ENCODE assay signal across 8 mouse cellular contexts in the genomic region with DNA sequence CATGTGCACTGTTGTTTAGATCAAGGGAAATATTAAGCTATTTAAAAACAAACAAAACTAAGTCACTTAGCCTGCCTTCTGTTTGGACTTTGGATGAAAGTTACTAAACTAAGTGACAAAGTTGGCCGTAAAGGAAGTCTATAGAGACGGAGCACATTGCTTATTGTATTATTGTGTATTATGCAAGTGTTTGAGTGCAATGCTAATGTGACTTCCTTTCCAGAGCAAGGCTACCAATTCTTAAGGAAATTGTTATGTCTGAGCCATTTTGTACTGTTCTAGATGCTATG. TPM values are rescaled to one million over a fixed set of nuclear protein-coding genes. Genes with fewer than 3 reads are reported as not detected.
DNase-seq lines count a peak whose midpoint lies in the region; ATAC-seq lines count a peak whose summit lies in the region.

No protein-coding gene starts in this region.

- H3K4me3 ChIP-seq in kidney, embryonic 15.5 days (replicated peaks): peak overlapping the region; percentile 66
- peak overlapping the region; percentile 63 for H3K4me3 ChIP-seq in embryonic facial prominence, embryonic 13.5 days
- H3K4me3 ChIP-seq in intestine, embryonic 14.5 days (ENCODE audit: low read depth, low read length): peak overlapping the region; percentile 65
- H3K4me3 ChIP-seq in midbrain, embryonic 16.5 days (ENCODE audit: low read depth, low read length): peak overlapping the region; percentile 59

- peak overlapping the region; percentile 85 for H3K4me2 ChIP-seq in kidney, embryonic 15.5 days
- H3K4me2 ChIP-seq in embryonic facial prominence, embryonic 13.5 days: peak overlapping the region; percentile 68
- peak overlapping the region; percentile 72 for H3K4me2 ChIP-seq in intestine, embryonic 14.5 days (ENCODE audit: low read length)
- H3K4me2 ChIP-seq in midbrain, embryonic 16.5 days (ENCODE audit: low read length): peak overlapping the region; percentile 79

- 0 out of 2 replicates have a peak, but pooled peaks cover 5% of the 10 kb centered on the region for H3K27me3 ChIP-seq in kidney, embryonic 15.5 days
- 0 out of 2 replicates have a peak, but pooled peaks cover 3% of the 10 kb centered on the region for H3K27me3 ChIP-seq in embryonic facial prominence, embryonic 13.5 days
- no peaks in the 10 kb centered on the region for H3K27me3 ChIP-seq in intestine, embryonic 14.5 days (replicated peaks; ENCODE audit: control insufficient read depth, insufficient read depth, low read length)
- no peaks in the 10 kb centered on the region; the same call in 1 of the 2 replicates for H3K27me3 ChIP-seq in midbrain, embryonic 16.5 days (ENCODE audit: control insufficient read depth, insufficient read depth, low read depth, low read length)

- H3K4me1 ChIP-seq in kidney, embryonic 15.5 days: no peaks in the 10 kb centered on the region
- peaks cover 9% of the 10 kb centered on the region; the same call in 1 of the 2 replicates for H3K4me1 ChIP-seq in embryonic facial prominence, embryonic 13.5 days
- H3K4me1 ChIP-seq in intestine, embryonic 14.5 days (replicated peaks; ENCODE audit: control insufficient read depth, insufficient read depth, low read length): peaks cover 5% of the 10 kb centered on the region; the same call in 1 of the 2 replicates
- H3K4me1 ChIP-seq in midbrain, embryonic 16.5 days (ENCODE audit: control insufficient read depth, insufficient read depth, low read length): 0 out of 2 replicates have a peak, but pooled peaks cover 3% of the 10 kb centered on the region

- no peaks in the 10 kb centered on the region for H3K36me3 ChIP-seq in kidney, embryonic 15.5 days
- no peaks in the 10 kb centered on the region for H3K36me3 ChIP-seq in embryonic facial prominence, embryonic 13.5 days
- no peaks in the 10 kb centered on the region for H3K36me3 ChIP-seq in intestine, embryonic 14.5 days (ENCODE audit: control insufficient read depth, insufficient read depth, low read length)
- no peaks in the 10 kb centered on the region for H3K36me3 ChIP-seq in midbrain, embryonic 16.5 days (ENCODE audit: control insufficient read depth, insufficient read depth, low read length)

- H3K9me3 ChIP-seq in kidney, embryonic 15.5 days (replicated peaks): no peaks in the 10 kb centered on the region
- H3K9me3 ChIP-seq in embryonic facial prominence, embryonic 13.5 days: no peaks in the 10 kb centered on the region
- no peaks in the 10 kb centered on the region for H3K9me3 ChIP-seq in intestine, embryonic 14.5 days (ENCODE audit: control insufficient read depth, low read length)
- H3K9me3 ChIP-seq in midbrain, embryonic 16.5 days (replicated peaks; ENCODE audit: control insufficient read depth, low read length, poor library complexity, severe bottlenecking): no peaks in the 10 kb centered on the region

- no peak for ATAC-seq in kidney, embryonic 15.5 days (replicated peaks; ENCODE audit: low FRiP score)
- no peak for ATAC-seq in embryonic facial prominence, embryonic 13.5 days (ENCODE audit: insufficient number of reproducible peaks, insufficient read depth, low FRiP score, low TSS enrichment, low read depth)
- no peak for ATAC-seq in intestine, embryonic 14.5 days (replicated peaks; ENCODE audit: low FRiP score, low TSS enrichment, low read depth)
- ATAC-seq in midbrain, embryonic 16.5 days: no peak

- H3K27ac ChIP-seq in kidney, embryonic 15.5 days: no peak overlapping the region
- H3K27ac ChIP-seq in embryonic facial prominence, embryonic 13.5 days: peak overlapping the region; percentile 89; the same call in 1 of the 2 replicates
- peak overlapping the region; percentile 79; the same call in 1 of the 2 replicates for H3K27ac ChIP-seq in intestine, embryonic 14.5 days (ENCODE audit: low read depth)
- H3K27ac ChIP-seq in midbrain, embryonic 16.5 days (ENCODE audit: low read length): no peak overlapping the region

- DNase-seq in kidney, adult 8-10 months: no peak
- no peak for DNase-seq in intestine, embryonic 14.5 days (ENCODE audit: low spot score)
- no peak for DNase-seq in frontal cortex, postnatal 10 days (ENCODE audit: low spot score in 2 of 2)
- no peak for DNase-seq in ovary, postnatal 14 days (ENCODE audit: low spot score)
- DNase-seq in layer of hippocampus, postnatal 14 days (ENCODE audit: low spot score in 2 of 2): no peak

- WGBS in kidney, embryonic 15.5 days: 60% methylated on average over 2 of the region's 2 CpGs
- 55% methylated on average over 2 of the region's 2 CpGs for WGBS in embryonic facial prominence, embryonic 13.5 days
- WGBS in intestine, embryonic 14.5 days: 40% methylated on average over 2 of the region's 2 CpGs
- 55% methylated on average over 2 of the region's 2 CpGs for WGBS in midbrain, embryonic 16.5 days

- H3K9ac ChIP-seq in kidney, embryonic 15.5 days: no peak overlapping the region
- H3K9ac ChIP-seq in embryonic facial prominence, embryonic 13.5 days: peak overlapping the region; percentile 77
- peak overlapping the region; percentile 29; the same call in 1 of the 2 replicates for H3K9ac ChIP-seq in intestine, embryonic 14.5 days (ENCODE audit: low read length)
- no peak overlapping the region for H3K9ac ChIP-seq in midbrain, embryonic 16.5 days (ENCODE audit: low read depth, low read length)

RNA-seq across cellular contexts. Expression of gene Mef2c, which starts 21.8 kb away (rescaled TPM):
- polyA plus RNA-seq in kidney, embryonic 15.5 days (2015; fragmentation: Nextera tagmentation; extraction: Ambion mirVana): 53.6 and 60.4 TPM in 2 replicates
- polyA plus RNA-seq in embryonic facial prominence, embryonic 13.5 days (2015; fragmentation: Nextera tagmentation; extraction: Ambion mirVana): 169 and 192 TPM in 2 replicates
- polyA plus RNA-seq in intestine, embryonic 14.5 days (2014; fragmentation: Nextera tagmentation; extraction: Ambion mirVana): 42.8 and 43.1 TPM in 2 replicates
- polyA plus RNA-seq in midbrain, embryonic 16.5 days (2015; fragmentation: Nextera tagmentation; extraction: Ambion mirVana): 35.9 and 41.3 TPM in 2 replicates
- total RNA-seq in layer of hippocampus, postnatal 14 days (2021): 10 to 100 TPM; 89.5 to 92.8 TPM

Comparison
In these comparisons a context has a peak if more than half of its experiments do, and no peak if none do; other contexts are left out.
1. H3K27ac ChIP-seq: peak in embryonic facial prominence, embryonic 13.5 days (single experiment) and intestine, embryonic 14.5 days (single experiment); none in kidney, embryonic 15.5 days (single experiment) and midbrain, embryonic 16.5 days (single experiment).
2. H3K9ac ChIP-seq: peak in embryonic facial prominence, embryonic 13.5 days (single experiment) and intestine, embryonic 14.5 days (single experiment); none in kidney, embryonic 15.5 days (single experiment) and midbrain, embryonic 16.5 days (single experiment).
3. Peak in every context shown above with its lines, with median percentiles within 50 percentile points of each other: H3K4me2 ChIP-seq and H3K4me3 ChIP-seq.